Mouse (Mus musculus) thymus, postnatal 10 days (tissue): ENCODE measurements around the gene Zg16.

ENCODE experiments used
- DNase-seq, 2 experiments: peaks; one replicate each; pipeline ENCODE4 v3.0.0; 2021; ENCODE audit warnings: low spot score in 2 of 2

The Zg16 gene

GRCm38 (mm10) chr7:127021563-127022527, 65.3 kb downstream of the Zg16 start:
- no peak for DNase-seq

GRCm38 (mm10) chr7:127020901-127021562, 66.1 kb downstream of the Zg16 start, which contains the start of the genes Gm42742 and Prrt2:
TSS of gene Gm42742 (minus strand) at chr7:127021097.
TSS of gene Prrt2 (minus strand) at chr7:127021211.
- peak; percentile 70 to 72 for DNase-seq

- DNase-seq: no peak
Observed at GRCm38 (mm10) chr7:127020491-127020890, 66.6 kb downstream of the Zg16 start.

GRCm38 (mm10) chr7:127020031-127020430, 67.1 kb downstream of the Zg16 start:
- DNase-seq: no peak

- no peak for DNase-seq
Observed at GRCm38 (mm10) chr7:127019306-127019960, 67.7 kb downstream of the Zg16 start.

GRCm38 (mm10) chr7:127018416-127019305, 68.5 kb downstream of the Zg16 start:
- DNase-seq: no peak

- no peak for DNase-seq
Observed at GRCm38 (mm10) chr7:127017950-127018345, 69.2 kb downstream of the Zg16 start.

- DNase-seq: peak; percentile 97
Observed at GRCm38 (mm10) chr7:127016971-127017949, 69.9 kb downstream of the Zg16 start, which contains the start of gene Pagr1a. TSS of gene Pagr1a (minus strand) at chr7:127017352.

- no peak for DNase-seq
Observed at GRCm38 (mm10) chr7:127016486-127016938, 70.6 kb downstream of the Zg16 start.

- DNase-seq: no peak
Observed at GRCm38 (mm10) chr7:127016481-127016485, 70.8 kb downstream of the Zg16 start, which contains the start of gene Pagr1b. TSS of gene Pagr1b (minus strand) at chr7:127016484.

GRCm38 (mm10) chr7:127016081-127016480, 71.0 kb downstream of the Zg16 start:
- DNase-seq: peak in 1 of 2 experiments; percentile 25

- DNase-seq: no peak
Observed at GRCm38 (mm10) chr7:127014993-127015392, 72.1 kb downstream of the Zg16 start.

- peak in 1 of 2 experiments; percentile 31 for DNase-seq
Observed at GRCm38 (mm10) chr7:127014320-127014719, 72.8 kb downstream of the Zg16 start, which contains the start of gene Mvp. TSS of gene Mvp (minus strand) at chr7:127014621.

- no peak for DNase-seq
Observed at GRCm38 (mm10) chr7:127013385-127013784, 73.7 kb downstream of the Zg16 start.

GRCm38 (mm10) chr7:127012845-127013244, 74.3 kb downstream of the Zg16 start:
- DNase-seq: no peak

- DNase-seq: no peak
Observed at GRCm38 (mm10) chr7:127012374-127012773, 74.8 kb downstream of the Zg16 start.

- DNase-seq: no peak
Observed at GRCm38 (mm10) chr7:127011717-127012116, 75.4 kb downstream of the Zg16 start.

- DNase-seq: no peak
Observed at GRCm38 (mm10) chr7:127011051-127011450, 76.1 kb downstream of the Zg16 start.

GRCm38 (mm10) chr7:127009307-127010085, 77.6 kb downstream of the Zg16 start:
- no peak for DNase-seq
